Mouse (Mus musculus): ENCODE measurements at regions not wholly inside any gene's neighbourhood (a gene's known extent, or its start where the extent isn't known, plus 50 kb on each side); places are given as distances from the start of the nearest gene placed in this dataset.

GRCm38 (mm10) chr14:114820677-114821076, 271.3 kb upstream of the Gpc5 start:
- no peak for DNase-seq

GRCm38 (mm10) chr14:114821098-114821594, 270.9 kb upstream of the Gpc5 start:
- no peak for DNase-seq

GRCm38 (mm10) chr14:114821672-114822071, 270.3 kb upstream of the Gpc5 start:
- no peak for DNase-seq

GRCm38 (mm10) chr14:114826662-114827321, 265.2 kb upstream of the Gpc5 start:
- no peak for DNase-seq

GRCm38 (mm10) chr14:114829310-114829709, 262.7 kb upstream of the Gpc5 start:
- DNase-seq, result no peak

- peak; percentile 24 for DNase-seq
These were observed 259.0 kb upstream of the Gpc5 start for GRCm38 (mm10) chr14:114832987-114833386.

- DNase-seq, result no peak
These were observed 255.2 kb upstream of the Gpc5 start for GRCm38 (mm10) chr14:114836723-114837349.

- DNase-seq, result no peak
These were observed 254.3 kb upstream of the Gpc5 start for GRCm38 (mm10) chr14:114837652-114838276.

- no peak for DNase-seq
These were observed 252.6 kb upstream of the Gpc5 start for GRCm38 (mm10) chr14:114839340-114839903.

- no peak for DNase-seq
These were observed 251.2 kb upstream of the Gpc5 start for GRCm38 (mm10) chr14:114840766-114841165.

- no peak for DNase-seq
These were observed 250.5 kb upstream of the Gpc5 start for GRCm38 (mm10) chr14:114841552-114841951.

GRCm38 (mm10) chr14:114842327-114842726, 249.7 kb upstream of the Gpc5 start:
- no peak for DNase-seq

GRCm38 (mm10) chr14:114843105-114843743, 248.8 kb upstream of the Gpc5 start:
- DNase-seq, result no peak

- no peak for DNase-seq
These were observed 237.5 kb upstream of the Gpc5 start for GRCm38 (mm10) chr14:114854324-114855054.

GRCm38 (mm10) chr14:114855055-114855740, 236.8 kb upstream of the Gpc5 start:
- DNase-seq, result no peak

- DNase-seq, result no peak
These were observed 236.3 kb upstream of the Gpc5 start for GRCm38 (mm10) chr14:114855746-114856145.

GRCm38 (mm10) chr14:114856243-114857031, 235.6 kb upstream of the Gpc5 start:
- no peak for DNase-seq

- DNase-seq, result no peak
These were observed 234.8 kb upstream of the Gpc5 start for GRCm38 (mm10) chr14:114857171-114857570.

- DNase-seq, result no peak
These were observed 234.3 kb upstream of the Gpc5 start for GRCm38 (mm10) chr14:114857689-114858088.

GRCm38 (mm10) chr14:114863585-114863984, 228.4 kb upstream of the Gpc5 start:
- DNase-seq, result no peak

- DNase-seq, result no peak
These were observed 227.9 kb upstream of the Gpc5 start for GRCm38 (mm10) chr14:114864102-114864501.

All from right cerebral cortex, postnatal 4 days (tissue).